Mouse (Mus musculus): ENCODE results near the gene 2700081O15Rik.
"Not testable (repeated sequence)": the region's sequence is repeated elsewhere in the genome, so short reads cannot be mapped to it uniquely, and the experiment has no call there.

The 2700081O15Rik gene

DNA sequence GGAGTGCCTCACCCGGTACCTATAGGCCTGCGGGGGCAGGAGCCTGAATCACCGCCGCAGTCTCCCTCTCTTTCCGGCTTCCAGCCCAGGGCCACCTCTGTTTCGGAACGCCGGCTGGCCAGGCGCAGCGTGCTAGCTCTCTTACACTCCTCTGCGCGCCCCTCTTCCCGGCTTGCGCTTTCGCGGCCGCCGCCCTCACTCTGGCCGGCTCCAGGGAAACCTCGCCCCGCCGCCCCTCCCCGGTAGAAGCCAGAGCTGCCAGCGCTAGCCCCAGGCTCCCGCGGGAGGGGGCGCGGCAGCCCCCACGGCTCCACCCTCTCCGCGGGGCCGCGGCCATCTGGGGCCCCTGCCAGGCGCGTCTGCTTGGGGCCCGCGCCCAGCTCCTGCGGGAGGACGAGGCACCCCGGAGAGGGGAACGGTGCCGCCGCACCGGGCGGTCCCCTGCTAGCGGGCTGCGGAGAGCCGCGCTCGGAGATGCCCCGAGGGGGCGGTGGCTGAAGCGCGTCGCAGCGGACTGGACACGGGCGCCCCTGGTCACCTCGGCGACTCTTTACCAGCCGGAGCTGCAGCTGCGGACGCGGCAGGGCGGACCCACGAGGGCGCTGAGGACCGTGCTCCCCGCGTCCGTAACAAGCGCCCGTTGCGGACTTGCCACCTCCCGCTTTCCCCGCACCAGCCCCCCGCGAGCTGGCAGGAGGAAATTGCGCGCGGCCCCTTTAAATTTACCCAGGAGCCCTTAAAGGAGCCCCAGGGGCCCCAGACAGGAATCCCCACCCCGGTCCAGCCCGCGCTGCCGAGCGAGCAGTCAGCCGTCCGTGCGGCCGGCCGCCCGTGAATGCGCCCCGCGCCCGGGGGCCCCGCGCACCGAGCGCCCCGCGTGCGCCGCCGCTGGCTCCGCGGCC is at the start of gene 2700081O15Rik:
TSS of gene 2700081O15Rik (plus strand) at position 792 of the 902 bp plus-strand sequence.
- peak; percentile 87 for DNase-seq

DNA sequence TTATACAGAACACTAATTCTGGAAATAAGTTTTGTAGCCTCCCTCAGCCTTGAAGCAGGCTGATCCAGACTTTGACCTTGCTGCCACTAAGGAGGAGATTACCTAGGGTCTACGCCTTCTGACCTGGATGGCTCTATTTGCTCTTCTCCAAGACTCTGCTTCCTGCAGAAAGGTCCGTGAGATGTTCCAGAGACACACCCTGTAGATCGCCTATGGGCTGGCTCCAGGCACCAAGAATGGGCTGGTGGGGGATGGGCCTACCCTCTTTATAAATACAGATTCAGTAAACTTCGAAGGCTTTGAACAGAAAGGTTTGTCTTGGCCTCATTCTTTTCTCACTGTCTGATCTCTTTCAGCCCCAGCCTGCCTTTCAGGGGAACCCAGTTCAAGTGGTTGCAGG is 48.0 kb upstream of the 2700081O15Rik start:
- DNase-seq = not testable (repeated sequence)

DNA sequence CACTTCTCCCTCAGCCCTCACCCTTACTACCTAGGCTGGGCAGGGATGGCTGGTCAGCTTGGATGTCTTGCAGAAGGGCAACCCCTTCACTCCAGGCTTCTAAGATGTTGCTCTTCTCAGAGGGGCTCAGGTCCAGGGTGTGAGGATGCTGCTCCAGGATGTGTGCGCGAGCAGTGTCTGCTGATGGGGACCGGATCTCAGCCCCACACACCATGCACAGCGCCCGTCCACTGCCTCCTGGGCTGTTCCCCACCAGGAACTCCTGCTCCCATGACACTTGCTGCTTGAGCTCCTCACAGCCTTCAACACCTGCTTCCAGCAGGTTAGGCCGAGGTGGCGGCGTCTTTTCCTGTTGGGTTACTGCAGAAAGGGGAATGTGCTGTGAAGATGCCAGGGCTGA is 42.9 kb upstream of the 2700081O15Rik start:
- no peak for DNase-seq

DNA sequence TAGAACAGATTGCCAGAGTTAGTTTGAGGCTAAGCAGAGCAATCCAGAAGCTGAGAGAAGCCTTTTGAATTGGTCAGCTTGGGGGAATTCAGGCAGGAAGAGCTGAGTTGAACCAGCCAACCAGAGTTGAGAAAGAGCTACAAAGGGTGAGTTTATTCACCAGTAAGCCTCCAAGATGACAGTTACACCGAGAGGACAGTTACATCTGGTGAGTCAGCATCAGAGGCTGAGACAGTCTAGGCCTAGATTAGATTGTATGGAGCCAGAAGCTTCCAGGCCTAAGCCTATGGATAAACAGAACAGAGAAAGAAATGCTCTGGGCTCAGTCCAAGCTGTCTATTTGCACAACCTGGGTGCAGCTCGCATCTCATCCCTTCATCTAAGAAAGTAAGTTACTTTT is 39.8 kb upstream of the 2700081O15Rik start:
- DNase-seq = no peak

DNA sequence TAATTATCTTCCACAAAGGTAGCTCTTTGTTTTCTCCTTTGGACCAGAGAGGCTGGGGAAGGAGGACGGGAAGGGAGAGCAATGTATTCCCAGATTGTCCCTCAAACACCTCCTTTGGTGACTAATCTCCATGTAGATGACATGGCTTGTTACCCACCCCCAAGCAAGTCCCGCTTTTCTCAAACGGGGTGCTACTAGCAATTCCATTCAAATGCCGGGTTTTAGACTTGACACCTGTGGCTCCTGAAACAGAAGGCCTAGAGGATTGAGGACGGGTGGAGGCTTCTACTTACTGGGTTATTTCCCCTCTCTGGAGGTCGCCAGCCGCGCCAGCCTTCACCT is 35.5 kb upstream of the 2700081O15Rik start:
- DNase-seq = no peak

DNA sequence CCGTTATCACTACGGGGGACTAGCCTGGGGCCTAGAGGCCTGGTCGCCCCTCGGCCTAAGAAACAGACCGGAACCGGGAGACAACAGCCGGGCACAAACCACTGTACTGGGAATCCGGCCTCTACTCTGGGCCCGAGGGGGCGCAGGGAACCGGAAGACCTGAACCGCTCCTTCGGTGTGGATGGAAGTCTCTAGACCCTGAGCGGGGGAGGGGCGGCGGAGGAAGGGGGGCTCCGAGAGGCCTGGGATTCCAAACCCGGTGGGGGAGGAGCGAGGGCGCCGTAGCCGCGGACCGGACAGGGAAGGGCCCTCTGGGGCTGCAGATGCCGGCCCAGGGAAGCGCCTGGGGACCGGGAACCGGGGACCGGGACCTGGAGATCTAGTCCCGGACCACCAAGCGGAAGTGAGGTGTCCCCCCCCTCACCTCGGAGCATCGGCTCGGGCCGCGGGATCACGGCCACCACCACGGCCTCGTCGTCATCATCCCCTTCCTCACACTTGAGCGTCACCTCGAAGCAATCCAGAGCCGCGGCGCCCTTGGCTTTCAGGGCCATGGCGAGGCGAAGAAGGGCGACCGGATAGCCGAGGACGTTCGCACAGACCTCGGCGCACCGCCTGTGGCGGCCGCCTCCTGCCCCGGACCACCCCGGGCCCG is 35.0 kb upstream of the 2700081O15Rik start:
- peak; percentile 83 for DNase-seq

DNA sequence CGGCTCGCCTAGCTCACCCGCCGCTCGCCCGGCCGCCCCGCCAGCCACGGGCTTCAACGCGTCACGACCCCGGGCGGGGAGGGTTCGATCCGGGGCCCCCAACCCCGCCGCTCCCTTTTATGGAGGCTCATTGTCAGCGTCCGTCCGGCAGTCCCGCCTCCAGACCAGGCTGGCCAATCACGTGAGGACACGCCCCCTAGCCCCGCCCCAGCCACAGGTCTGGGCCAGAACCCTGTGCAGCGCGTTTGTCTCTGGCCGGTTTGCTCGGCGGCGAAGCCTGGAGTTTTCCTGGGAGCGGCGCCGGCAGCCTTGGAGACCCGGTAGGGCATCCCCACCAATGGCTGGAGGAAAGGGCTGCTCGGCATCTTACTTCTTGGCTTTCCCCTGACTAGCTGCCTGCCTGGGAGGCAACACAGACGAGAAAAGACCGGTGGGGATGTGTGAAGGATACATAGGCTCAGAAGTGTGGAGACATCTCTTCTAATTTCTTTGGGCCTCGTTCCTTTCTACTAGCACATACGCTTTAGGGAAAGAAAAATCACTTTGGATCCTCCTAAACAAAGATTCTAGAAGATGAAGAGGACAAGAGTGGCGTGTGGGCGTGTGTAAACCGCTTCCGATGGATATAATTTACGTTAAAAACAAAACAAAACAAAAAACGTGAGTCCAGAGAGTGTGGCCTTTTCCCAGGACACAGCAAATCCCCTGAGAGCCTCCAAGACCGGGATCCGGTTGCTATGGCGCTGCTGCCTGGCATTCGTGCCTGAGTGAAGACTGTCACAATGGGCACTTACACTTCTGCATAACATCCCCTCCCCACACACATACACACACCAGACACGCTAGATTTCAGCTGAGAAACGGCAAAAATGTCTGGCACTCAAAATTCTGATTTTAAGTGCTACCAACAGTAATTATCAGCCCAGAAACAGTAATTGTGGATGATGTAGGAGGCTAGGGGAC is 34.2 kb upstream of the 2700081O15Rik start, which contains the start of gene Spindoc:
TSS of gene Spindoc (minus strand) at position 92 of the 963 bp plus-strand sequence.
- peak; percentile 99 for DNase-seq

DNA sequence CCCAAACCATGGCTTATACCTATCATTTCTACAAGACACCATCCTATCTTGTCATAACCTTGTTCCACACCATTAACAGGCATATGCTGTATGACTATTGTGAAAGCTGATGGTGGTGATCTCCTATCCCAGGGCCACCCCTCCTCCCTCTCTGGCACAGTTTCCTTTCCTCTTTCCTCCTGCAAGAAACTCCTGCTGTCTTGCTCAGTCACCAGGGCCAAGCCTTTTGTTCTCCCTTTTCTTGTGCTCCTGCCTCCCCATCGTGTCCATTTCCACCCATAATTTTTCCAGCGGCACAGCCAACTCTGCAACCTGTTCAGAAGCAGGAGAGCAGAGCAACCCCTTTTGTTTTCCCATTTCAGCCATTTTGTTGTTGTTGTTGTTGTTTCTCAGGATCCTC is 31.4 kb upstream of the 2700081O15Rik start:
- no peak for DNase-seq

DNA sequence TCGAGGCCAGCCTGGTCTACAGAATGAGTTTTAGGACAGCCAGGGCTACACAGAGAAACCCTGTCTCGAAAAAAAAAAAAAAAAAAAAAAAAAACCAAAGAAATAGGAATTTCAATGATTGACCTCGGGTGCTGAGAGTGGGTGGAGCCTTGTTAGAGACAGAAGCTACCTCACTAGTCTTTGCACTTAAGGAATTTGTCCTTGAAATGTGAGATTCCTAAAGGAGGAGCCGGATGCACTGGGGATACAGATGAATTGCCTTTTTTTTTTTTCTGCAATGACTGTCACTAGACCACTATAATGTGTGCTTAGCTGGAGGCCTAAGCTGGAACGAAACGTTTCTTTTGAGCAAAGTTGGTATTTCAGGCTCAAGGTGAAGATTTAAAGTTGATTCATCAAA is 28.9 kb upstream of the 2700081O15Rik start:
- DNase-seq = no peak

DNA sequence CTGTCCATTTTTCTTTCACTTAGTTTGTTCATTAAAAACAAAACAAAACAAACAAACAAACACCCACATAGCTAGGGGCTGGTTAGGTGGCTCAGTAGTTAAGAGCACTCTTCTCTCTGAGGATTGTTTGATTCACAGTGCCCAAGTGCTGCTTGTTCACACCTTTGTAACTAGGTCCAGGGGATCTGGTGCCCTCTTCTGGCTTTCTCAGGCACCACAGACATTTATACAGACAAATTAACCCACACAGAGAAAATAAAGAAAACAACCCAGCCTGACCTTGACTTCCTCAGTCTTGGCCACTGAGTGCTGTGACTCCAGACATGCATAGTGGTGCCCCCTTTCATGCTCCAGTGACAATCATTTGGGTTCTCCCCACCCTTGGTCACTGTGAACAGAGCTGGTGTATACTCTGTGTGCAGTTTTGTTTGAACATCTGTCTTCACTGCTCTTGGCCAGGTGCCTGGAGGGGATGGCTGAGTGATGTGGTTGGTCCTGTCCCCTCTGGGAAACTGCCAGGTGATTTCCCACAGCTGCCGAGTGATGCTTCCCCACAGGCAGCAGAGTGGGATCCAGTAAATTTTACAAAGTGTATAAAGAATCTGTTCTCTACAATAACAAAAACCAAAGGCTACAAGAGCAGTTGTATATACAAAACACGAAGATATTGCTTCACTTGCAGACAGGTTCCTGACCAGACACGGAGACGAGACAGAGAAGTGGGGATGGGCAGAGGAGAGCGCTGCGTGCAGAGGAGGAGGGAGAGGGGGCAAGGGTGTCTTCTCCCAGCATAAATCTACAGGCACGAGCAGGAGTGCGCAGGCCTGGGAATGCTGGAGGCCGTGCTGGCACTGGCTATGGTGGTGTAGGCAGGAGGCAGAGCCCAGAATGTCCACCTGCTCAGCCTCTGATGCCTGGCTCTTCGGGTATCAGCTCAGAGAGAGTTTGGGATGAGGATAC is 20.3 kb upstream of the 2700081O15Rik start:
- peak; percentile 42 for DNase-seq

DNA sequence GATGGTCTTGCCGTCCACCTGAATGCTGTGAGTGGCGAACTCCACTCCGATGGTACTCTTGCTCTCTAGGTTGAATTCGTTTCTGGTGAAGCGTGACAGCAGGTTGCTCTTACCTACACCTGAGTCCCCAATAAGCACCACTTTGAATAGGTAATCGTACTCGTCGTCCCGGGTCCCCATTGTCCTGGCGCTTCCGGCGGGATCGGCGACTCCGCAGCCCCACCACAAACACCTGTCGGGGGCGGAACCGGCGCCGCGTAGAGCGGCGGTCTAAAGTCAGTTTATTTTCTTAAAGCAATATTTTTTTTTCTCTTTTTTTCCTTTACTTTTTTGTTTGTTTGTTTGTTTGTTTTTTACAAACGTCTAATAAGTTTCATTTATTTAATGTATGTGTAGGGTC is 18.5 kb upstream of the 2700081O15Rik start:
- not testable (repeated sequence) for DNase-seq

DNA sequence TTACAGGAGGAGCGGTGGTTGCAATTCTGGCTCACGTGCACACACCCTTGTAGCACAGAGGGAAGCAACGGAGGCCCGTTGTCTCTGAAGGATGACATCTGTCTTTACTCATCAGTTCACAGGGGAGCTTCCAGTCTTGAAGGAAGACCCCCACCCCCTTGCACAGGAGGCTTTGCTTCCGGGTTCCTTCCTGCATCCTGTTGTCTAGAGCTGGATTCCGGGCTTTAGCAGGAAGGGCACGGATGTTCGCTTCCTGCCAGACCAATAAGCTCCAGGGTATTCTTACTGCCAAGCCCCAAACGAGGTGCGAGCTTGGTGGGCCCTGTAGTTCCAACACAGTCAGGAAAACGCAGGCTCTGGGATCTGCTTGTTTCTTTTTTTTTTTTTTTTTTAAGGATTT is 16.8 kb upstream of the 2700081O15Rik start:
- DNase-seq = peak; percentile 64

DNA sequence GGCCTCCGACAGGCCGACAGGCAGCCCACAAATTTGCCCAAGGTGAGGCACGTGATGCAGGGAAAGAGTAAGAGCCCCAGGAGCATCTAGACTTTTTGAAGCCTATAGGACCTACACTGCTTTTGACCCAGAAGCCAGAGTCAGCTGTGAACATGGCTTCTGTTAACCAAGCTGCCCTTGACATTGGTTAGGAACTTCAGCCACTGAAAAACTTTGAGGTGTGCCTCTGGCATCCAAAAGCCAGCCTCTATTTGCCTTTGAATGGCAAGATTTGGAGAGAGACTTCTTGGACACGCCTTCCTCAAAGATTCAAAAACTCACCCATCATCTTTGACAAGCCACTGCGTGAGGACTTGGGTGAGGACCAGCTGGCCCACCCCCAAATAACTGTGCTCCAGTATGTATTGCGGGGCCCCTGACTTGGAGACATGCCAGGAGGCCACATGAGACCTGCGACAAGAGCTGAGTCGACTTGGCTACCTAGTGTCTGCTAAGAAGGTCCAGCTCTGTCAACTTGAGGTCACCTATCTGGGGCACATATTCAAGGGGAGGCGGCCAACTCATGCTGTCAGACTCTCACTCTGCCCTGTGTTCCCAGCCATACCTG is 12.7 kb upstream of the 2700081O15Rik start:
- no peak for DNase-seq

DNA sequence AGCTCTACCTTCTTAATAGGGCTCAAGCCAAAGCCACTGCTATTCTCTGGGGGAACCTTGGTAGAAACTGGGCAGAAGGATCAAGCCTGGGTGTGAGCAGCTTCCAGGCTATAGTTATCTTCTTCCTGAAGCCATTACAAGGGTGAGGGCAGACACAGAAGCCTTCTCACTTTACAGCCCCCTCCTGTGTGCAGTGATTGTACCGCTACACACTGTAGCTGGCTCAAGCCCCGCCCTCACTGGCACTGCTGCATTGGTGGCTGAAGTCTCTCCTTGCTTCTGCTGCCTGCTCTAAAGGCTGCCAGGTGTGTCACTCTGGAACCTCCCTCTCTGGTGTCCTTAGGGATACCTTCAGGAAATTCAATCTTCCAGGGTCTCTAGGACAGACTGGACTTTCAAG is 5.1 kb upstream of the 2700081O15Rik start:
- DNase-seq = no peak

DNA sequence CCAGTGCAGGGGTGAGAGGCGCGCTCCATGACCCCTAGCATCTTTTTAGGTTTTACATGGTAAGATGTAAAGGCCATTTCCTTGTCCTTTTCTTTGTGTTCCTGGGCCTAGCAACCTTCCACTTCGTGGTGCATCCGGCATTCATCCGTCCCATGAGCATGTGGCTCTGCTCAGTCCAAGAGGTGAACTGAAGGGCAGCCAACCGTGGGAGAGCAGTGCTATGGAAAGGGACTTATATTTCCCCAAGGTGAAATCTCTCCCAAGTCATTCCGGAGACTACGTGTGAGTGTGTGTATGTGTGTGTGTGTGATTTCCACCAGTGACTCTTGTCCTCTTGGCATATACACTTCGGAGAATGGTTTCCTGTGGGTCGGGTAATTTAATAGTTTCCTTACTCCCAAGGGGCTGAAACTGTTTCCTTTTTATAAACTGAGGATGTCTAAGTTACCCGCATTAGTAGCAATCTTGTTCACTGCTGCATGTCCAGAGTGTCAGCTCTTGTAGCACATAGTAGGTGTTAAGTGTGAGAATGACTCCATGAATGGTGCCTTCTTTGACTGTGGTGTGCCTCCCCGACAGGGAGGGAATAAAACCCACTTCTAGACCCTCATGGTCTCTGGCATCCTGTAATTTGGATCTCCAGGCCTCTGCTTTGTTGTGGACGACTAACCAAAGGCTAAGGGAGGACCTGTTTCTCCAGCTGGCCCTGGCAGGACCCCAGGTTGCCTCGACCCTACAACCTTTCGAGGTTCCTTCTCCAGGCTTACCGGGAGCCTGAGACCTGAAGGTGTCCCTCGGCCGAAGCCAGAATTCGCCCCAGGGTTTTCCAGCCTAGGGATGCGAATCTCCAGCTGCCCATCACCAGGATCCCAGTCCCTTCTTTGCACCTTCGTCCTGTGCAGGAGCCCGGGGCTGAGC is 1.2 kb upstream of the 2700081O15Rik start:
- DNase-seq = peak; percentile 55

DNA sequence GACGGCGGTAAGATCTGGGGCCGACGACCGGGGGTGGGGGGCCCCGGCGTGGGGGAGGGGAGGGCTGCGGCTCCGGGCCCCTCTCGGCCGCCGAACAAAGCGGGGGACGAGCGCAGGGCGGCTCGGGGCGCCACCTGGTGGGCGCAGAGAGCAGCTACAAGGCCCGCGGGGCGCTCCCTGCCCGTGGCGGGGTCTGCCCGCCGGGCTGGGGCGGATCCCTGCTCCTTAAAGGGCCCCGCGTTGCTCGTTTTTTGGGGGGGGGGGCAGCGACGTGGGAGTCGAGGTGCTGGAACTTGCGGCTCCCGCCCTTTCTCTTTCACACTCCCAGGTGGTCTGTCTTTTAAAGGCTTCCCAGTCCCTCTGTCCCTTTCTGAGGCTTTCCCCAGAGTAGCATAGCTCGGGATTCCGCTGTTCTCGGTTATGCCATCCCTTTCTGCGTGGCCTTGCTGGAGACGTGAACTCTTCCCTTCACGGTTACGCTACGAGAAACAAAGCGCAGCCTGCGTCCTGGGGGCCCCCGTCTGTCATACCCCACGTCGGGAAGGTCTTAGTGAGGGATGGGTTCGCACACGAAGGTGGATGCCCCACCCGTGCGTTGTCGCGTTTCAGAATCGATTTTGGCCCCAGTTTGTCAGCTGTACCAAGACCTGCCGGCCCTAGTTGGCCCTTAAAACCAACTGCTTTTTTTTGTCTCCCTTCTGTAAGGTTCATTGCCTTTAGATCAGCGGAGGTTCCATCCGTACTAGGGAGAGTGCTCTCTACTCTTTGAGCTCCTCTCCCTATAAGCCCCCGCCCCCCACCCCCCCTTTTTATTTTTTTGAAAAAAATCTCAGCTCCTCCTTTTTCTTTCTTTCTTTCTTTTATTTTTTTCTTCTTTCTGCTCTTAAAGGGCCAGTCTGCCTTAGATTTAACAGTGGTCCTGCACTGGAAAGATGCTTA is 755 bp downstream of the 2700081O15Rik start:
- peak; percentile 91 for DNase-seq

DNA sequence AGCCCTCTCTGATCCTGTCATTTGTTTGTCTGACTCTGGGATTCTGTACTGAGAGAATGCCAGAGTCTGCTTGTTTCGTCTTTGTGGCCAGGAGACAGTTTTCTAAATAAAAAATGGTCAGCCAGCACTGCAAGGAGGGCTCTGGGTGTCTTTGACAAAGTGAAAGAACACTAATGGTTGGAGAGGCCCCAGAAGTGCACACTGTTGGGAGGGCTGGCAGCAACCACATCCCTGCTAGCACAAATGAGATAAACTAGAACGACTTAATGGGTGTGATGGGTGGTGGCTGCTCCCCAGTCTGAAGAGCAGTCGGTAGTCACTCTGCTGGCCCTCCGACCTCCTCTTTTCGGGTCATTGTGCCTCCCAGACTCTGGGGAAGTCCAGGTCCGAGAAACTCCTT is 1.7 kb downstream of the 2700081O15Rik start:
- no peak for DNase-seq

DNA sequence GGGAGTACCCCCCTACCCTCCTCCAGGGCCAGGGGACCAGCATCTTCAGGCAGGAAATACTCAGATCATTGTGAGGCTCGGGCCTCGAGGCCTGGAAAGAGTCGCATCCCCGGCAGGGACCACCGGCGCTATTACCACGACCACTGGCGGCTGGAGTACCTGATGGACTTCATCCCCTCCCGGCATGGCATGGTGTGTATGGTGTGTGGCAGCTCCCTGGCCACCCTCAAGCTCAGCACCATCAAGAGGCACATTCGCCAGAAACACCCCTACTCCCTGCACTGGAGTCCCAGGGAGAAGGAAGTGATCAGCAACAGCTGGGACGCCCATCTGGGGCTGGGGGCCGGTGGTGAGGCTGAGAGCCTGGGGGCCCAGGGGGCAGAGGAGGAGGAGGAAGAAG is 2.7 kb downstream of the 2700081O15Rik start:
- DNase-seq = no peak

Data from kidney, postnatal 14 days (tissue).